Mouse (Mus musculus): ENCODE measurements at regions not wholly inside any gene's neighbourhood (a gene's known extent, or its start where the extent isn't known, plus 50 kb on each side); places are given as distances from the start of the nearest gene placed in this dataset.

- no peak overlapping the region for H3K4me3 ChIP-seq (ENCODE audit: low read depth, low read length)
- H3K27ac ChIP-seq (ENCODE audit: low read depth, low read length), result no peak overlapping the region
- no peak overlapping the region for H3K4me2 ChIP-seq
- no peak for DNase-seq (ENCODE audit: low spot score, missing footprints)
- no peaks in the 10 kb centered on the region for H3K27me3 ChIP-seq (ENCODE audit: control insufficient read depth, insufficient read depth, low read length)
- H3K4me1 ChIP-seq (ENCODE audit: control insufficient read depth, insufficient read depth, low read length), result no peaks in the 10 kb centered on the region
- H3K9me3 ChIP-seq (ENCODE audit: control insufficient read depth, low read length), result no peaks in the 10 kb centered on the region
- no peak for ATAC-seq (ENCODE audit: low FRiP score)
- no peak overlapping the region for H3K9ac ChIP-seq (ENCODE audit: low read length)
- 76% methylated on average over 5 of the region's 5 CpGs for WGBS
- no peaks in the 10 kb centered on the region for H3K36me3 ChIP-seq (ENCODE audit: control insufficient read depth, insufficient read depth, low read length)
Measured at GRCm38 (mm10) chr7:70548936-70549450, 182.5 kb upstream of the Nr2f2 start.

DNA sequence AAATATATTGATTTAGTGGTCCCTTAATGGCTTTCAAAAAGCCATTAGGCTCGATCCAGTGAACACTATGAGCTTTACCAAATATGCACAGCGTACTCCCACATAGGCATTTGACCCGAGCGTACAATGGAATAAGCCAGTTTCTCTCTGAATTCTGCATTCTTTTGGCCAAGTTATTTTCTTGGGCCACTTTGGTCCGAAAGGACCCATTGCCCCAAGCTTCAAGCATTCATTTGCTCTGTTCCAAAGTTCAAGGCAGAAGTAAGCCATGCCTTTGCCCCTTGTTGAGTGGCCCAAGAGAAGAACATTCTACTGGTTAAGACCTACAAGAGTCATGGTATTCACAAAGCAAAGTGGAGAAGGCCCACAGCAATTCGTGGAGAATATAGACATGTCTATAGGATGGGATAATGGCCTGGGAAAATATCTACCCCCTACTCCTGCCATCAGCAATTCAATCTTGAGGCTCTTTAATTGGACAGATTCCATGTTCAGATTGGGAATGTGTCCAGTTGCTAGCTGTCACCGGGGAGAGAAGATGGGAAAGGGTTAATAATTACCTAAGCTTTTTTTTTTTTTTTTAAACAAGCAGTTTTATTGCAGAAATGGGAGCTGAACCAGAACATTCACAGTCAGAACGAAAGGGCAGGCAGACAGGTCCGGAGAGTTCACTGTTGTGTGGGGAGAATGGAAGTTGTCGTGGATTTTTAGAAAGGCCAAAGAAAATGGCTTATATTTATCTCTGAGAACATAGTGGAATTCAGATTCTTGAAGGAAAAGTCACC, 175.5 kb upstream of the Nr2f2 start:
- WGBS, result 93% methylated on average over 10 of the region's 10 CpGs
- Histone ChIP-seq H3K4me3 (ENCODE audit: low read depth, low read length) (no peak overlapping the region), H3K4me1 (ENCODE audit: control insufficient read depth, insufficient read depth, low read length) (no peaks in the 10 kb centered on the region), H3K9ac (ENCODE audit: low read length) (no peak overlapping the region), H3K9me3 (ENCODE audit: control insufficient read depth, low read length) (no peaks in the 10 kb centered on the region), H3K36me3 (ENCODE audit: control insufficient read depth, insufficient read depth, low read length) (no peaks in the 10 kb centered on the region), H3K27ac (ENCODE audit: low read depth, low read length) (no peak overlapping the region), H3K4me2 (no peak overlapping the region), H3K27me3 (ENCODE audit: control insufficient read depth, insufficient read depth, low read length) (no peaks in the 10 kb centered on the region)
- no peak for ATAC-seq (ENCODE audit: low FRiP score)
- no peak for DNase-seq (ENCODE audit: low spot score, missing footprints)

GRCm38 (mm10) chr7:70539121-70539642, 172.6 kb upstream of the Nr2f2 start:
- H3K27me3 ChIP-seq (ENCODE audit: control insufficient read depth, insufficient read depth, low read length), result no peaks in the 10 kb centered on the region
- 81% methylated on average over 9 of the region's 9 CpGs for WGBS
- ATAC-seq (ENCODE audit: low FRiP score), result no peak

DNA sequence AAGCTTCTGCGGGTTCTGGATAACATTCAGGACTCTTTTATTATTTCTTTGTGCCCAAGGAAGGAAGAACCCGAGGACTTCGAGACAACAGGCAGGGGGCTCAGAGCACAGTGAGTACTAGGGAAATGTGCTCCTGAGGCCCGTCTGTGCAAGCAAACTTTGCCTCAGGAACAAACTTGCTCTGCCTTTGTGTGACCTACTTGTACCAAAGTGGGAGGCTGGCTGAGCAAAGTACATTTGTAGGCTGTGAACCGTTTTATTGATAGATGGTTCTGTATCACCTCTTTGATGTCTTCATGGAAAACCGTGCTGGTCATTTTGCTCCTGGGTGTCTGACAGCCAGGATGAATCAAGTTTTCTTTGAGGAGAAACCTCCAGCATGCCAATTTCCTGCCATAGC, 169.5 kb upstream of the Nr2f2 start:
- H3K4me2 ChIP-seq, result no peak overlapping the region
- no peak overlapping the region for H3K9ac ChIP-seq (ENCODE audit: low read length)
- 83% methylated on average over 6 of the region's 6 CpGs for WGBS
- ATAC-seq (ENCODE audit: low FRiP score) (no peak), DNase-seq (ENCODE audit: low spot score, missing footprints) (no peak)
- H3K36me3 ChIP-seq (ENCODE audit: control insufficient read depth, insufficient read depth, low read length), result no peaks in the 10 kb centered on the region
- H3K4me1 ChIP-seq (ENCODE audit: control insufficient read depth, insufficient read depth, low read length), result no peaks in the 10 kb centered on the region
- H3K27ac ChIP-seq (ENCODE audit: low read depth, low read length), result no peak overlapping the region
- peaks cover 5% of the 10 kb centered on the region for H3K9me3 ChIP-seq (ENCODE audit: control insufficient read depth, low read length)
- no peak overlapping the region for H3K4me3 ChIP-seq (ENCODE audit: low read depth, low read length)
- H3K27me3 ChIP-seq (ENCODE audit: control insufficient read depth, insufficient read depth, low read length), result no peaks in the 10 kb centered on the region

More at GRCm38 (mm10) chr7:70539121-70539642, 172.6 kb upstream of the Nr2f2 start:
- Histone ChIP-seq H3K9me3 (ENCODE audit: control insufficient read depth, low read length) (no peaks in the 10 kb centered on the region), H3K4me3 (ENCODE audit: low read depth, low read length) (no peak overlapping the region), H3K4me1 (ENCODE audit: control insufficient read depth, insufficient read depth, low read length) (no peaks in the 10 kb centered on the region), H3K4me2 (no peak overlapping the region), H3K9ac (ENCODE audit: low read length) (no peak overlapping the region), H3K27ac (ENCODE audit: low read depth, low read length) (no peak overlapping the region), H3K36me3 (ENCODE audit: control insufficient read depth, insufficient read depth, low read length) (no peaks in the 10 kb centered on the region)
- no peak for DNase-seq (ENCODE audit: low spot score, missing footprints)

DNA sequence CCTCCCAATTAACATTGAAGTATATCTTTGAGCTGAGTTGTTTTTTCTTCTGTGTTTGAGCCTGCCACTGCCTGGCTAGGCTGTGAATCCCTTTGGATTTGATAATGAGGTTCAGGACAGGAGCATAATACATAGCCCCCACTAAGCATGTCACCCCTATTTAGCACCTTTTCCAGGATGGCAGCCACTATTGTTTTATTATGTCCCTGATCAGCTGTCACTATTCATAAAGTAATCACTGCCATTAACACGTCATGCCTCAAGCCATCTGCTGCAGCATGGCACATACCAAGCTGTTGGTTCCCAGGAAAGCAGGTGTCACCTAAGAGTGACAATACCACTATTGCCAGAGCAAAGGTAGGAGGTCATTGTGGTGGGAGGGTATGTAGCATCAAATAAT, 167.0 kb upstream of the Nr2f2 start:
- Histone ChIP-seq H3K4me2 (no peak overlapping the region), H3K27me3 (ENCODE audit: control insufficient read depth, insufficient read depth, low read length) (no peaks in the 10 kb centered on the region), H3K9ac (ENCODE audit: low read length) (no peak overlapping the region), H3K4me1 (ENCODE audit: control insufficient read depth, insufficient read depth, low read length) (no peaks in the 10 kb centered on the region), H3K27ac (ENCODE audit: low read depth, low read length) (no peak overlapping the region), H3K9me3 (ENCODE audit: control insufficient read depth, low read length) (peaks cover 7% of the 10 kb centered on the region), H3K4me3 (ENCODE audit: low read depth, low read length) (no peak overlapping the region), H3K36me3 (ENCODE audit: control insufficient read depth, insufficient read depth, low read length) (no peaks in the 10 kb centered on the region)
- DNase-seq (ENCODE audit: low spot score, missing footprints), result no peak
- WGBS, result 73% methylated on average over 1 of the region's 1 CpGs
- no peak for ATAC-seq (ENCODE audit: low FRiP score)

DNA sequence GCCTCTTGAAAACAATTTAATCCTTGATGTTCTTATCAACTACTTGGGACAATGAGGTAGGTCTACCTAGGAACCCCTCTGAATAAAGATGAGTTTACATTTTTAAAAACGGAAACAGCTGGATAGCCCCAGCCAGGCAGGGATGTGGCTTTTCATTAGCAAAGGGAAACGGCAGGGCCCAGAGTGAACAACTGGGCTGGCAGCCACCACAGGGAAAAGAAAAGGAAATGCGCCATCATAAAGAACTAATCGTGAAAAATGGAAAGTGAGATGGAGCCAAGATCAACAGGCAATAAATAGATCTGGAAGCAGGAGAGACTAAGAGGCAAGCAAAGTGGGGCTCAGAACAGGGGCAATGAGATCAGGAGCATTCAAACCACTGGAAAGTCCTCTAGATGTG, 161.4 kb upstream of the Nr2f2 start:
- Histone ChIP-seq H3K4me3 (ENCODE audit: low read depth, low read length) (no peak overlapping the region), H3K4me1 (ENCODE audit: control insufficient read depth, insufficient read depth, low read length) (no peaks in the 10 kb centered on the region), H3K27ac (ENCODE audit: low read depth, low read length) (no peak overlapping the region), H3K9ac (ENCODE audit: low read length) (no peak overlapping the region), H3K27me3 (ENCODE audit: control insufficient read depth, insufficient read depth, low read length) (no peaks in the 10 kb centered on the region), H3K9me3 (ENCODE audit: control insufficient read depth, low read length) (peaks cover 7% of the 10 kb centered on the region), H3K36me3 (ENCODE audit: control insufficient read depth, insufficient read depth, low read length) (no peaks in the 10 kb centered on the region), H3K4me2 (no peak overlapping the region)
- ATAC-seq (ENCODE audit: low FRiP score) (no peak), DNase-seq (ENCODE audit: low spot score, missing footprints) (no peak)
- WGBS, result 89% methylated on average over 4 of the region's 4 CpGs

DNA sequence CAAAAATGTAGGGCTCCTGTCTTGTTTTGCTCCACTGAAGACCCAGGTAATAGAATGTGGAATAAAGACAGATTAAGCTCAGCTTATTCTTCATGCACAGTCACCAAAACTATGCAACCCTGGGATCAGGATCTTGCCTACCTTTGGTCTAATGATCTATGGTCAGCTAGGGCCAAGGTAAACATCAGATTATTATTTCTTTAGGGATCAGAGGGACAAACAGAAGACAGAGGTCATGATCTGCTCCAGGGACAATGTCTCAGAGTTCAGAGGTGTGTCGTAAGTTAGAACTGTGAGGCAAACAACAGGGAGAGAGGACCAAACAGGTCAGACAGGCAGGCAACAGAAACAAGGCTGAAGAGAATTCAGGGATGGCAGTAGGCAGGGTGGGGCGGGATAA, 158.8 kb upstream of the Nr2f2 start:
- H3K9me3 ChIP-seq (ENCODE audit: control insufficient read depth, low read length), result no peaks in the 10 kb centered on the region
- no peak for ATAC-seq (ENCODE audit: low FRiP score)
- H3K9ac ChIP-seq (ENCODE audit: low read length), result no peak overlapping the region
- WGBS, result 78% methylated on average over 2 of the region's 2 CpGs
- no peaks in the 10 kb centered on the region for H3K36me3 ChIP-seq (ENCODE audit: control insufficient read depth, insufficient read depth, low read length)
- no peaks in the 10 kb centered on the region for H3K27me3 ChIP-seq (ENCODE audit: control insufficient read depth, insufficient read depth, low read length)
- no peak overlapping the region for H3K4me2 ChIP-seq
- no peak for DNase-seq (ENCODE audit: low spot score, missing footprints)
- H3K27ac ChIP-seq (ENCODE audit: low read depth, low read length), result no peak overlapping the region
- H3K4me3 ChIP-seq (ENCODE audit: low read depth, low read length), result no peak overlapping the region
- no peaks in the 10 kb centered on the region for H3K4me1 ChIP-seq (ENCODE audit: control insufficient read depth, insufficient read depth, low read length)

- ATAC-seq (ENCODE audit: low FRiP score), result no peak
- no peaks in the 10 kb centered on the region for H3K36me3 ChIP-seq (ENCODE audit: control insufficient read depth, insufficient read depth, low read length)
- H3K4me1 ChIP-seq (ENCODE audit: control insufficient read depth, insufficient read depth, low read length), result no peaks in the 10 kb centered on the region
- no peaks in the 10 kb centered on the region for H3K27me3 ChIP-seq (ENCODE audit: control insufficient read depth, insufficient read depth, low read length)
- H3K4me2 ChIP-seq, result no peak overlapping the region
- DNase-seq (ENCODE audit: low spot score, missing footprints), result no peak
- no peak overlapping the region for H3K9ac ChIP-seq (ENCODE audit: low read length)
- H3K9me3 ChIP-seq (ENCODE audit: control insufficient read depth, low read length), result no peaks in the 10 kb centered on the region
- no peak overlapping the region for H3K27ac ChIP-seq (ENCODE audit: low read depth, low read length)
- H3K4me3 ChIP-seq (ENCODE audit: low read depth, low read length), result no peak overlapping the region
- 92% methylated on average over 9 of the region's 9 CpGs for WGBS
Measured at GRCm38 (mm10) chr7:70524744-70525143, 158.2 kb upstream of the Nr2f2 start.

GRCm38 (mm10) chr7:70524251-70524650, 157.7 kb upstream of the Nr2f2 start:
- no peak overlapping the region for H3K4me2 ChIP-seq
- H3K4me3 ChIP-seq (ENCODE audit: low read depth, low read length), result no peak overlapping the region
- no peaks in the 10 kb centered on the region for H3K36me3 ChIP-seq (ENCODE audit: control insufficient read depth, insufficient read depth, low read length)
- no peak overlapping the region for H3K27ac ChIP-seq (ENCODE audit: low read depth, low read length)
- no peak overlapping the region for H3K9ac ChIP-seq (ENCODE audit: low read length)
- H3K4me1 ChIP-seq (ENCODE audit: control insufficient read depth, insufficient read depth, low read length), result no peaks in the 10 kb centered on the region
- DNase-seq (ENCODE audit: low spot score, missing footprints) (no peak), ATAC-seq (ENCODE audit: low FRiP score) (no peak)
- H3K27me3 ChIP-seq (ENCODE audit: control insufficient read depth, insufficient read depth, low read length), result no peaks in the 10 kb centered on the region
- no peaks in the 10 kb centered on the region for H3K9me3 ChIP-seq (ENCODE audit: control insufficient read depth, low read length)
- 94% methylated on average over 4 of the region's 4 CpGs for WGBS

Data from midbrain, embryonic 11.5 days (tissue).